Mouse (Mus musculus) limb, embryonic 15.5 days (tissue): ENCODE data around the gene Proz. TPM values are rescaled to one million over a fixed set of nuclear protein-coding genes. Genes with fewer than 3 reads are reported as not detected.

Source experiments
- ATAC-seq: fragments of 200-750 bp; cut with Nextera tagmentation; 2 replicates; pipeline ENCODE4 v1.8.0; 2017; ENCODE audit warnings: low read depth, moderate TSS enrichment; ENCODE audit not compliant: insufficient number of reproducible peaks, low FRiP score, low TSS enrichment
- H3K27ac ChIP-seq: fragments of 300-500 bp; sonication (generic); 2 replicates; pipeline ENCODE4 v1.5.1; 2015; ENCODE audit warnings: moderate library complexity, mild to moderate bottlenecking, inconsistent platforms
- H3K27me3 ChIP-seq: fragments of 300-500 bp; sonication (generic); 2 replicates; pipeline ENCODE4 v1.6.1; 2015; ENCODE audit warnings: inconsistent platforms
- H3K36me3 ChIP-seq: fragments of 300-500 bp; sonication (generic); 2 replicates; pipeline ENCODE4 v1.6.1; 2015; ENCODE audit warnings: inconsistent platforms
- H3K4me1 ChIP-seq: fragments of 300-500 bp; sonication (generic); 2 replicates; pipeline ENCODE4 v1.6.1; 2015; ENCODE audit warnings: inconsistent platforms
- H3K4me2 ChIP-seq: fragments of 300-500 bp; sonication (generic); 2 replicates; pipeline ENCODE4 v1.6.1; 2015; ENCODE audit warnings: mild to moderate bottlenecking, inconsistent platforms
- H3K4me3 ChIP-seq: fragments of 300-500 bp; sonication (generic); 2 replicates; pipeline ENCODE4 v1.5.1; 2015; ENCODE audit warnings: mild to moderate bottlenecking, inconsistent platforms
- H3K9ac ChIP-seq: fragments of 300-500 bp; sonication (generic); 2 replicates; pipeline ENCODE4 v1.6.1; 2015; ENCODE audit warnings: inconsistent platforms
- H3K9me3 ChIP-seq: fragments of 300-500 bp; sonication (generic); 2 replicates; pipeline ENCODE4 v1.6.1; 2016; ENCODE audit warnings: inconsistent platforms
- WGBS: fragments of 180-500 bp; shearing (Covaris S2); methylation state at CpG from one replicate; pipeline ENCODE4 v1.1.7; 2015; 5-methylcytosine and 5-hydroxymethylcytosine counted together
- polyA plus RNA-seq: library from polyadenylated mRNA; unstranded; fragments of >200 nt; fragmentation: Nextera tagmentation; extraction: Ambion mirVana; gene quantifications from 2 replicates; pipeline ENCODE4 v1.2.1, GENCODE M21; 2015

Gene Proz
- polyA plus RNA-seq: 0.24 and 0.32 TPM in 2 replicates

DNA sequence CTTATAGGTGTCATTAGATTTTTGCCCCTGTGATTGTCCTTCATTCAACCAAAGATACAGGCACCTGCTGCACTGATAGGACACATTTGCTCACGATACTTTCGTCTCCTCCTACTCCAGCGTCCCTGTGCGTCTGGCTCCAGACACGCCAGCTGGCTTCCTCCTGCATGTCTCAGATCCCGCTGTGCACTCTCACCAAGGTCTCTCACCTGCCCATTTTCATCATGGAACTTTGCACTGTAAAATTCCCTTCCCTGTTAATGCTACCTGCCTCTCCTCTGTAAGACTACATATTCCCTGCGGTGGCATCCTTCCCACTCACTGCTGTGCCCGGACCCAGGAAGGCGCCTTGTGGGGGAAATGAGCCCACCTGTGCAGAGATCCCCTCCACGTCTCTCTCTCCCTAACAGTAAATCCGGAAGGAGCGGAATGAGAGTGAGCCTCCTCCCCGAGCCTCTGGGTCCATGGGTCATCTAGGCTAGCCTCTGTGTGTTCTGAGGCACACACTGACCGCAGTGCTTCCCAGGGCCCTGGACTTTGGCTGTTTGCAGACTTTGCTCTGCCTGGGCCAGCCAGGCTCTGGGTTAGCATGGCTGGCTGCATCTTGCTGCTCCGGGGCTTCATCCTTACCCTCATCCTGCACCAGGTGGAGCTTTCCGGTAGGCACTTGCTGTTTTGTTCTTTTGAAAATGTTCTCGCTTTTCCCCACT is at the start of gene Proz:
Gene Proz, plus strand, starts transcription at position 474 of the 710 bp plus-strand sequence.
- 75% methylated on average over 17 of the region's 17 CpGs for WGBS
- Histone ChIP-seq H3K27ac (no peak within 1 kb of the TSS), H3K9me3 (no peaks in the 10 kb centered on the region), H3K4me1 (peaks cover 3% of the 10 kb centered on the region; the same call in 1 of the 2 replicates), H3K4me2 (no peak within 1 kb of the TSS), H3K4me3 (no peak within 1 kb of the TSS), H3K27me3 (no peaks in the 10 kb centered on the region), H3K9ac (no peak within 1 kb of the TSS), H3K36me3 (no peaks in the 10 kb centered on the region)
- ATAC-seq: no peak

DNA sequence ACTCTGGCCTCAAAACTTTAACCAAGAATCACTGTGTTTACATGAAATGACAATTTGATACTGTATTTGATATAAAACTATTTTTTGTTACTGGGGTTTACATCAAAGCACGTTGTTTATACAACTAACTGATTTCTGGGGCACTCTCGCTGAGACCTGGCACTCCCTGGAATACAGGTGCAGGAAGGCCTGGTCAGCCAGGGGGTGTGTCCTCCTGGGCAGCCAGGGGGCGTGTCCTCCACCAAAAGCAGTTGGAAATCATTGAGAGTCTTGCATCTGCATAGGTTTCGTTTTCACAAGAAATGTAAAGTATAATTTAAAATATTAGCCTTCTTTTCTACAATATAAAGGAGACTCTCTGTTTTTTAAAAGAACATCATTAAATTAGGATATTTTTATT is 41.2 kb upstream of the Proz start:
- Histone ChIP-seq H3K4me1 (no peaks in the 10 kb centered on the region), H3K9me3 (no peaks in the 10 kb centered on the region), H3K4me3 (no peak overlapping the region), H3K4me2 (no peak overlapping the region), H3K27me3 (no peaks in the 10 kb centered on the region), H3K36me3 (peaks cover 38% of the 10 kb centered on the region), H3K9ac (no peak overlapping the region), H3K27ac (no peak overlapping the region)
- ATAC-seq: no peak
- 54% methylated on average over 4 of the region's 4 CpGs for WGBS

DNA sequence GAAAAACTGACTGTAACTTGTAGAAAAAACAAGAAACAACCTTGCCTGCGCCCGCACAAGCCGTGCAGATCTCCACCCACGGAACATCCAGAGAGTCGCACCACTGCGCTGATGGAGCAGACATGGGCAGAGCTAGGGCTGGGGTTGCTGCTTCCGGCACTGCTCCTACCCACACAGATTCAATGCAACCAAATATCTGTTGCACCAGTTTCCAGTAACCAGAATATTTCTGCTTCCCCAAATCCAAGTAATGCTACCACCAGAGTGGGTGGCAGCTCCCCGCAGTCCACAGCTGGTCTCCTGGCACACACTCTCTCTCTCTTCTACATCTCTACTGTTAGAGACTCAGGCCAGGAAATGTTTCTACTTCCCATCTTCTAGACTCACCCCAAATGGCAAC is 38.9 kb upstream of the Proz start:
- no peak for ATAC-seq
- 90% methylated on average over 8 of the region's 8 CpGs for WGBS

DNA sequence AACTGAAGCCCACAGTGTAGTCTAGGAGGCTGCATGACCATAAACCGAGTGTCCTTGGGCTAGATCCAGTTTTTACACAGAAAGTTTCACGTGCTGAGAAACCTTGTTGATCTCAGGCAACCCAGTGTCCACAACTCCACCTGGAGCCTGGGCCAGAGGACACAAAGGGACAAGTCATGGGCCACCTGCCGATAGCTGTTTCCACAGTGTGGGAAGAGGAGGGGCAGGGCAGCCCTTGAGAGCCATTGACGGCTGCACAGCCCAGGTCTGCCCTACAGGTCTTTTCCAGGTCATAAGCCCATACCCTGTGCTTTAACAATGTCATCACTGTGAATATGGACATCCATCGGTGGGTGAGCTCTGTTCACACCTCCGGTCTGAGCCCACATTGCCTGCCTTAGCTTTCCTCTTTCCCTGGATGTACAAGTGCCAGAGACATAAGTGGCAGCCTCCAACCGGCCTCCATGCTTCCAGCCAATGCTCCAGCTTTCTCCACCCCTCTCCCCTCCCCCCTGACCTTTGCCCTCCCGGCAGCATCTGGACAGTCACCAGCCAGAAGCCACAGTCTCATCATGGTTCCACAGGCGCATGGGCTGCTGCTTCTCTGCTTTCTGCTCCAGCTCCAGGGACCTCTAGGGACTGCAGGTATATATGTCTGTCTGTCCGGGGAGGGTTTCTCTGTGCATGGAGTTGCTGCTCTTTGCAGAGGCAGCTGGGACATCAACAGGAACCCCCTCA is 35.1 kb upstream of the Proz start, which contains the start of gene F7:
Gene F7, plus strand, starts transcription at position 548 of the 738 bp plus-strand sequence.
- Histone ChIP-seq H3K9ac (no peak within 1 kb of the TSS), H3K36me3 (no peaks in the 10 kb centered on the region), H3K9me3 (no peaks in the 10 kb centered on the region), H3K27ac (no peak within 1 kb of the TSS), H3K27me3 (no peaks in the 10 kb centered on the region), H3K4me3 (no peak within 1 kb of the TSS), H3K4me2 (no peak within 1 kb of the TSS), H3K4me1 (no peaks in the 10 kb centered on the region)
- 62% methylated on average over 10 of the region's 10 CpGs for WGBS
- no peak for ATAC-seq

More for the DNA sequence above, 38.9 kb upstream of the Proz start:
- no peak overlapping the region for H3K9ac ChIP-seq
- no peaks in the 10 kb centered on the region for H3K9me3 ChIP-seq
- no peak overlapping the region for H3K27ac ChIP-seq
- peaks cover 22% of the 10 kb centered on the region for H3K36me3 ChIP-seq
- no peak overlapping the region for H3K4me3 ChIP-seq
- H3K27me3 ChIP-seq: no peaks in the 10 kb centered on the region
- H3K4me1 ChIP-seq: no peaks in the 10 kb centered on the region
- no peak overlapping the region for H3K4me2 ChIP-seq

- no peak for ATAC-seq
- no peaks in the 10 kb centered on the region for H3K4me1 ChIP-seq
- WGBS: 78% methylated on average over 5 of the region's 5 CpGs
Observed at GRCm38 (mm10) chr8:13027615-13028014, 33.1 kb upstream of the Proz start.

DNA sequence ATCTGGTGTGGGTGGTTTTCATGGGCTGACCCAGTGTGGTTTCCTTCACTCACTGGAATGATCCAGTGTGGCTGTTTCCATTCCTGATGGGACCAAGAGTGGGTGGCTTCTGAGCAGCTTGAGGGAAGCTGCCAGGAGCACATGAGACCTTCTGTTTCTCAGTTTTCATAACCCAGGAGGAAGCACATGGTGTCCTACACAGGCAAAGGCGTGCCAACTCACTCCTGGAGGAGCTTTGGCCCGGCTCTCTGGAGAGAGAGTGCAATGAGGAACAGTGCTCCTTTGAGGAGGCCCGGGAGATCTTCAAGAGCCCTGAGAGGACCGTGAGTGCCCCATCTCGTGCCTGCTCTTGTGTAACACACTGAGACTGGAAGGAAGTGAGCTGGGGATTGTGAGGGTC is 32.2 kb upstream of the Proz start:
- no peak overlapping the region for H3K4me2 ChIP-seq
- no peaks in the 10 kb centered on the region for H3K4me1 ChIP-seq
- ATAC-seq: no peak
- H3K4me3 ChIP-seq: no peak overlapping the region
- H3K9me3 ChIP-seq: no peaks in the 10 kb centered on the region
- 62% methylated on average over 5 of the region's 5 CpGs for WGBS
- no peak overlapping the region for H3K27ac ChIP-seq
- H3K9ac ChIP-seq: no peak overlapping the region
- H3K36me3 ChIP-seq: no peaks in the 10 kb centered on the region
- H3K27me3 ChIP-seq: no peaks in the 10 kb centered on the region

More at GRCm38 (mm10) chr8:13027615-13028014, 33.1 kb upstream of the Proz start:
- Histone ChIP-seq H3K27ac (no peak overlapping the region), H3K9me3 (no peaks in the 10 kb centered on the region), H3K4me2 (no peak overlapping the region), H3K27me3 (no peaks in the 10 kb centered on the region), H3K36me3 (no peaks in the 10 kb centered on the region), H3K4me3 (no peak overlapping the region), H3K9ac (no peak overlapping the region)

GRCm38 (mm10) chr8:13036346-13036812 is 24.3 kb upstream of the Proz start:
- no peak for ATAC-seq
- no peak overlapping the region for H3K4me3 ChIP-seq
- H3K27me3 ChIP-seq: no peaks in the 10 kb centered on the region
- no peak overlapping the region for H3K4me2 ChIP-seq
- 0 out of 2 replicates have a peak, but pooled peaks cover 5% of the 10 kb centered on the region for H3K4me1 ChIP-seq
- 83% methylated on average over 10 of the region's 10 CpGs for WGBS
- no peaks in the 10 kb centered on the region for H3K36me3 ChIP-seq
- H3K27ac ChIP-seq: no peak overlapping the region
- no peaks in the 10 kb centered on the region for H3K9me3 ChIP-seq
- no peak overlapping the region for H3K9ac ChIP-seq

- no peaks in the 10 kb centered on the region for H3K36me3 ChIP-seq
- H3K27me3 ChIP-seq: no peaks in the 10 kb centered on the region
- 55% methylated on average over 7 of the region's 7 CpGs for WGBS
- ATAC-seq: no peak
- H3K9ac ChIP-seq: no peak within 1 kb of the TSS
- H3K9me3 ChIP-seq: no peaks in the 10 kb centered on the region
- no peak within 1 kb of the TSS for H3K4me2 ChIP-seq
- 0 out of 2 replicates have a peak, but pooled peaks cover 5% of the 10 kb centered on the region for H3K4me1 ChIP-seq
- no peak within 1 kb of the TSS for H3K4me3 ChIP-seq
- no peak within 1 kb of the TSS for H3K27ac ChIP-seq
Observed at GRCm38 (mm10) chr8:13037015-13037414, 23.7 kb upstream of the Proz start, which contains the start of gene F10. Gene F10 (plus strand): TSS chr8:13037308.

DNA sequence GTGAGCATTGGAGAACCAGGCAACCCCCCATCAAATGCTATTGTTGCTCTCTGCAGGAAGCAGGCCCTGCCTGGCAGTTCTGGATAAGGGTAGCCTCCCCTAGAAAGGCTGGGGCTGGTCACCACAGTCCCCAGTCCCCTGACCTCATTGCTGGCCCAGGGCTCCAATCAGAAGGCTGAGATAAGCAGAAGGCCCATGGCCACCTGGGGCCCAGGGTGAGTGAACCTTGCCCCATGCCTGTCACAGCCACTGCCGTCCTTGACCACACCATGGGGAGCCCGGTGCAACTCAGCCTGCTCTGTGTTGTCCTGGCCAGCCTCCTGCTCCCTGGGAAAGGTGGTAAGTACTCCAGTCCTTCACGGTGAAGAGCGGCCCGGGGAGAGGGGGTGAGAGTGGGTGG is 23.1 kb upstream of the Proz start:
- ATAC-seq: no peak
- Histone ChIP-seq H3K4me2 (no peak overlapping the region), H3K4me3 (no peak overlapping the region), H3K27ac (no peak overlapping the region), H3K27me3 (no peaks in the 10 kb centered on the region), H3K36me3 (no peaks in the 10 kb centered on the region), H3K9me3 (no peaks in the 10 kb centered on the region), H3K9ac (no peak overlapping the region), H3K4me1 (0 out of 2 replicates have a peak, but pooled peaks cover 5% of the 10 kb centered on the region)
- 51% methylated on average over 5 of the region's 5 CpGs for WGBS

DNA sequence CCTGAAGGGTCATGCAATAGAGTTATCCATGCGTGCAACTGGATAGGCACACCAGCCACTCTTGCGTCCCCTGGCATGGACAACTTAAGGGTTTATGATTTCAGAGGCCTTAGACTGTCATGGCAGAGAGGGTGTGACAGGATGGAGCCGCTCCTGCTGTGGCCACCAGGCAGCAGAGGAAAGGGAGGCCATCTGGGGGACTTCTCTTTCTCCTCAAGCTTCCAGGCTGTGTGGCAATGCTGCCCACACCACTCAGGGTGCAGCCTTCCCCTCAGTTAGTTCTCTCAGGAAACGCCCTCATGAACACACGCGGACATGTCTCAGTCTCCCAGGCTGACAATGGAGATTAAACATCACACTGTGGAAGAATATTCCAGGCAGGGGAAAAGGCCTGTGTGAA is 21.7 kb upstream of the Proz start:
- Histone ChIP-seq H3K27me3 (no peaks in the 10 kb centered on the region), H3K4me3 (no peak overlapping the region), H3K9me3 (no peaks in the 10 kb centered on the region), H3K27ac (no peak overlapping the region), H3K36me3 (no peaks in the 10 kb centered on the region), H3K9ac (no peak overlapping the region), H3K4me2 (no peak overlapping the region), H3K4me1 (0 out of 2 replicates have a peak, but pooled peaks cover 5% of the 10 kb centered on the region)
- ATAC-seq: no peak
- 87% methylated on average over 6 of the region's 6 CpGs for WGBS

- H3K27ac ChIP-seq: no peak overlapping the region
- ATAC-seq: no peak
- H3K4me1 ChIP-seq: 0 out of 2 replicates have a peak, but pooled peaks cover 3% of the 10 kb centered on the region
- no peaks in the 10 kb centered on the region for H3K36me3 ChIP-seq
- no peaks in the 10 kb centered on the region for H3K27me3 ChIP-seq
- WGBS: 73% methylated on average over 4 of the region's 4 CpGs
- no peaks in the 10 kb centered on the region for H3K9me3 ChIP-seq
- H3K4me2 ChIP-seq: no peak overlapping the region
- no peak overlapping the region for H3K9ac ChIP-seq
- no peak overlapping the region for H3K4me3 ChIP-seq
Observed at GRCm38 (mm10) chr8:13041459-13041858, 19.3 kb upstream of the Proz start.

DNA sequence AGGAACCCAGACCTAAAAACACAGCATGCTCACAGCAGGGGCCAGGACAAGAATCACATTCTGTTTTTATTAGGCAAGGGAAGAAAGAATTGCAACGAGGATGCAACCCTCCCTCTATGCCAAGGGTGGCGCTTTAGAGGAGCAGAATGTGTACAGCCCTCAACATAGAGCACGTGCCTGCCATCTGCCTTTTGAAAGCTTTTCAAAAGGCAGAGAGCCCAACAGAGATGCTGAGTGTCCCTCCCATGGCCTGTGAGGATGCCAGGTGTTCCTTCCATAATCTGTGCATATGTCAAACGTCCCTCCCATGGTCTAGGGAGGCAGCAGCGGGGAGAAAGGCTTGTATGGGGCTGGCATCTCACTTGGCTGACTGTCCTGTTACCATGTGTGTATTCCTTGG is 13.1 kb upstream of the Proz start:
- Histone ChIP-seq H3K9ac (no peak overlapping the region), H3K9me3 (no peaks in the 10 kb centered on the region), H3K4me2 (no peak overlapping the region), H3K27me3 (no peaks in the 10 kb centered on the region), H3K27ac (no peak overlapping the region), H3K4me3 (no peak overlapping the region), H3K4me1 (no peaks in the 10 kb centered on the region), H3K36me3 (no peaks in the 10 kb centered on the region)
- no peak for ATAC-seq
- WGBS: 45% methylated on average over 5 of the region's 5 CpGs
